Mouse (Mus musculus) limb, embryonic 11.5 days (tissue): ENCODE results near the gene Grk2. TPM values are rescaled to one million over a fixed set of nuclear protein-coding genes. Genes with fewer than 3 reads are reported as not detected.
A peak's percentile ranks its signal among the peaks of the same experiment; 100 is the strongest.
"Not testable (repeated sequence)": the region's sequence is repeated elsewhere in the genome, so short reads cannot be mapped to it uniquely, and the experiment has no call there.

Source experiments
- ATAC-seq: fragments of 200-750 bp; cut with Nextera tagmentation; 2 replicates; pipeline ENCODE4 v1.8.0; 2017; ENCODE audit warnings: low read depth; ENCODE audit not compliant: insufficient number of reproducible peaks, low FRiP score, low TSS enrichment
- DNase-seq: peaks from one replicate; pipeline ENCODE4 v3.0.0-alpha.2; 2015; ENCODE audit warnings: low spot score
- H3K27ac ChIP-seq: fragments of 300-500 bp; sonication (generic); replicated peaks from 2 replicates; pipeline ENCODE4 v1.5.1; 2014; ENCODE audit warnings: low read depth, mild to moderate bottlenecking, low read length
- H3K27me3 ChIP-seq: fragments of 300-500 bp; sonication (generic); 2 replicates; pipeline ENCODE4 v1.6.1; 2014; ENCODE audit warnings: mild to moderate bottlenecking, low read length, mixed read lengths; ENCODE audit not compliant: control insufficient read depth, insufficient read depth
- H3K36me3 ChIP-seq: fragments of 300-500 bp; sonication (generic); 2 replicates; pipeline ENCODE4 v1.6.1; 2014; ENCODE audit warnings: mild to moderate bottlenecking, low read length, moderate library complexity, mixed read lengths; ENCODE audit not compliant: control insufficient read depth, insufficient read depth
- H3K4me1 ChIP-seq: fragments of 300-500 bp; sonication (generic); 2 replicates; pipeline ENCODE4 v1.6.1; 2014; ENCODE audit warnings: low read length, mixed read lengths; ENCODE audit not compliant: control insufficient read depth, insufficient read depth
- H3K4me2 ChIP-seq: fragments of 300-500 bp; sonication (generic); 2 replicates; pipeline ENCODE4 v1.6.1; 2014; ENCODE audit warnings: low read depth, mild to moderate bottlenecking, moderate library complexity; ENCODE audit not compliant: severe bottlenecking
- H3K4me3 ChIP-seq: fragments of 300-500 bp; sonication (generic); 2 replicates; pipeline ENCODE4 v1.5.1; 2014; ENCODE audit warnings: low read depth, low read length
- H3K9ac ChIP-seq: fragments of 300-500 bp; sonication (generic); 2 replicates; pipeline ENCODE4 v1.6.1; 2014; ENCODE audit warnings: mild to moderate bottlenecking, low read length
- H3K9me3 ChIP-seq: fragments of 300-500 bp; sonication (generic); 2 replicates; pipeline ENCODE4 v1.6.1; 2016; ENCODE audit warnings: low read length; ENCODE audit not compliant: control insufficient read depth
- WGBS: fragments of 180-500 bp; shearing (Covaris S2); extraction: QIAGEN DNeasy Blood & Tissue Kit; methylation state at CpG from one replicate; pipeline ENCODE4 v1.1.7; 2014; 5-methylcytosine and 5-hydroxymethylcytosine counted together
- polyA plus RNA-seq: library from polyadenylated mRNA; unstranded; fragments of >200 nt; fragmentation: Nextera tagmentation; extraction: Ambion mirVana; gene quantifications from 2 replicates; pipeline ENCODE4 v1.2.1, GENCODE M21; 2014

Gene Grk2
- polyA plus RNA-seq, 1 experiment from 2014 or later = 15.4 TPM

GRCm38 (mm10) chr19:4261038-4261698, 44.9 kb downstream of the Grk2 start:
- ATAC-seq (no peak), DNase-seq (no peak)
- no peak overlapping the region for H3K27ac ChIP-seq
- no peak overlapping the region for H3K4me2 ChIP-seq
- no peaks in the 10 kb centered on the region for H3K27me3 ChIP-seq
- no peaks in the 10 kb centered on the region for H3K9me3 ChIP-seq
- H3K36me3 ChIP-seq = no peaks in the 10 kb centered on the region
- 0 out of 2 replicates have a peak, but pooled peaks cover 2% of the 10 kb centered on the region for H3K4me1 ChIP-seq
- no peak overlapping the region for H3K9ac ChIP-seq
- no peak overlapping the region for H3K4me3 ChIP-seq
- WGBS = 63% methylated on average over 8 of the region's 8 CpGs

- no peak; the same call in 1 of the 2 replicates for ATAC-seq
- Histone ChIP-seq H3K27me3 (no peaks in the 10 kb centered on the region), H3K9ac (peak overlapping the region; percentile 38), H3K36me3 (no peaks in the 10 kb centered on the region), H3K27ac (no peak overlapping the region), H3K4me2 (peak overlapping the region; percentile 85), H3K4me1 (0 out of 2 replicates have a peak, but pooled peaks cover 2% of the 10 kb centered on the region), H3K9me3 (no peaks in the 10 kb centered on the region), H3K4me3 (peak overlapping the region; percentile 50)
- WGBS = 21% methylated on average over 12 of the region's 12 CpGs
- DNase-seq = no peak
Measured at GRCm38 (mm10) chr19:4257897-4258252, 48.1 kb downstream of the Grk2 start.

GRCm38 (mm10) chr19:4257216-4257896, 48.7 kb downstream of the Grk2 start:
- H3K36me3 ChIP-seq = no peaks in the 10 kb centered on the region
- H3K4me2 ChIP-seq = peak overlapping the region; percentile 85
- H3K9me3 ChIP-seq = no peaks in the 10 kb centered on the region
- 0 out of 2 replicates have a peak, but pooled peaks cover 2% of the 10 kb centered on the region for H3K4me1 ChIP-seq
- peak overlapping the region; percentile 50 for H3K4me3 ChIP-seq
- peak overlapping the region; percentile 38 for H3K9ac ChIP-seq
- H3K27me3 ChIP-seq = no peaks in the 10 kb centered on the region
- 1% methylated on average over 41 of the region's 41 CpGs for WGBS
- ATAC-seq (peak; percentile 87), DNase-seq (peak; percentile 94)
- H3K27ac ChIP-seq = no peak overlapping the region

GRCm38 (mm10) chr19:4255583-4256162, 50.3 kb downstream of the Grk2 start:
- 74% methylated on average over 11 of the region's 11 CpGs for WGBS
- no peak overlapping the region for H3K4me2 ChIP-seq
- H3K4me3 ChIP-seq = no peak overlapping the region
- no peak overlapping the region for H3K9ac ChIP-seq
- no peaks in the 10 kb centered on the region for H3K9me3 ChIP-seq
- no peaks in the 10 kb centered on the region for H3K36me3 ChIP-seq
- no peak for DNase-seq
- no peak overlapping the region for H3K27ac ChIP-seq
- ATAC-seq = no peak
- H3K4me1 ChIP-seq = 0 out of 2 replicates have a peak, but pooled peaks cover 2% of the 10 kb centered on the region
- no peaks in the 10 kb centered on the region for H3K27me3 ChIP-seq

GRCm38 (mm10) chr19:4254230-4254629, 51.8 kb downstream of the Grk2 start:
- ATAC-seq (no peak), DNase-seq (no peak)
- no peak overlapping the region for H3K4me2 ChIP-seq
- no peak overlapping the region for H3K9ac ChIP-seq
- no peaks in the 10 kb centered on the region for H3K27me3 ChIP-seq
- no peak overlapping the region for H3K27ac ChIP-seq
- no peaks in the 10 kb centered on the region for H3K36me3 ChIP-seq
- H3K4me1 ChIP-seq = 0 out of 2 replicates have a peak, but pooled peaks cover 2% of the 10 kb centered on the region
- no peak overlapping the region for H3K4me3 ChIP-seq
- no peaks in the 10 kb centered on the region for H3K9me3 ChIP-seq
- WGBS = 90% methylated on average over 7 of the region's 7 CpGs

GRCm38 (mm10) chr19:4248683-4249082, 57.3 kb downstream of the Grk2 start:
- not testable (repeated sequence) for H3K36me3 ChIP-seq, H3K9me3 ChIP-seq, H3K4me3 ChIP-seq, H3K4me2 ChIP-seq, H3K27me3 ChIP-seq, H3K9ac ChIP-seq, DNase-seq, ATAC-seq, H3K27ac ChIP-seq, H3K4me1 ChIP-seq
- 66% methylated on average over 1 of the region's 1 CpGs for WGBS

- Histone ChIP-seq H3K4me3 (no peak overlapping the region), H3K27me3 (no peaks in the 10 kb centered on the region), H3K27ac (no peak overlapping the region), H3K9ac (no peak overlapping the region), H3K9me3 (no peaks in the 10 kb centered on the region), H3K4me2 (no peak overlapping the region), H3K4me1 (no peaks in the 10 kb centered on the region), H3K36me3 (no peaks in the 10 kb centered on the region)
- no peak for ATAC-seq
- DNase-seq = no peak
- 49% methylated on average over 1 of the region's 1 CpGs for WGBS
Measured at GRCm38 (mm10) chr19:4247010-4247409, 59.0 kb downstream of the Grk2 start.

GRCm38 (mm10) chr19:4244775-4245174, 61.2 kb downstream of the Grk2 start:
- Histone ChIP-seq H3K9me3 (no peaks in the 10 kb centered on the region), H3K4me1 (peaks cover 5% of the 10 kb centered on the region; the same call in 1 of the 2 replicates), H3K27me3 (no peaks in the 10 kb centered on the region), H3K4me3 (no peak overlapping the region), H3K36me3 (no peaks in the 10 kb centered on the region), H3K4me2 (no peak overlapping the region), H3K9ac (no peak overlapping the region), H3K27ac (no peak overlapping the region)
- 75% methylated on average over 6 of the region's 6 CpGs for WGBS
- DNase-seq = no peak
- no peak for ATAC-seq
